Mouse (Mus musculus) myocyte (in vitro differentiated cells): ENCODE results near the gene D16Ertd472e. TPM values are rescaled to one million over a fixed set of nuclear protein-coding genes. Genes with fewer than 3 reads are reported as not detected.

Experiments
- H3K27me3 ChIP-seq: one replicate; pipeline ENCODE4 v1.6.1; 2011; ENCODE audit not compliant: control insufficient read depth, insufficient read depth, insufficient read length
- H3K36me3 ChIP-seq: one replicate; pipeline ENCODE4 v1.6.1; 2011; ENCODE audit not compliant: control insufficient read depth, insufficient read depth
- H3K4me2 ChIP-seq: one replicate; pipeline ENCODE4 v1.6.1; 2011; ENCODE audit warnings: low read depth, control low read depth
- H3K4me3 ChIP-seq: one replicate; pipeline ENCODE4 v1.5.1; 2011; ENCODE audit warnings: mild to moderate bottlenecking, control low read depth, moderate library complexity
- H3K79me2 ChIP-seq: one replicate; pipeline ENCODE4 v1.6.1; 2011; ENCODE audit not compliant: control insufficient read depth, insufficient read depth
- H3ac ChIP-seq: one replicate; pipeline ENCODE4 v1.6.1; 2011; ENCODE audit not compliant: control insufficient read depth, insufficient read length
- CEBPB ChIP-seq: IDR thresholded peaks from 2 replicates; pipeline ENCODE4 v1.6.1; 2011; ENCODE audit warnings: mild to moderate bottlenecking, moderate library complexity; ENCODE audit not compliant: poor library complexity, insufficient read depth, severe bottlenecking
- E2F4 ChIP-seq: IDR thresholded peaks from one replicate; pipeline ENCODE4 v1.6.1; 2011; ENCODE audit warnings: mild to moderate bottlenecking, control low read depth, moderate library complexity; ENCODE audit not compliant: insufficient read depth
- MAX ChIP-seq: IDR thresholded peaks from one replicate; pipeline ENCODE4 v1.6.1; 2011; ENCODE audit warnings: low read depth, mild to moderate bottlenecking, control low read depth
- MYOD1 ChIP-seq, 3 experiments: IDR thresholded peaks; one replicate each; pipeline ENCODE4 v1.6.1; 2011; ENCODE audit warnings: control low read depth in 2 of 3, low read depth in 2 of 3, mild to moderate bottlenecking in 2 of 3, moderate library complexity in 1 of 3; ENCODE audit not compliant: insufficient read length in 2 of 3, control insufficient read depth in 1 of 3
- MYOG ChIP-seq, 3 experiments: IDR thresholded peaks; one replicate each; pipeline ENCODE4 v1.6.1; 2011; ENCODE audit warnings: control low read depth in 2 of 3, low read depth in 2 of 3, mild to moderate bottlenecking in 2 of 3; ENCODE audit not compliant: insufficient read length in 2 of 3, control insufficient read depth in 1 of 3, insufficient read depth in 1 of 3
- POLR2A ChIP-seq: IDR thresholded peaks from one replicate; pipeline ENCODE4 v1.6.1; 2011; ENCODE audit warnings: low read depth, mild to moderate bottlenecking, control low read depth, moderate library complexity; ENCODE audit not compliant: insufficient read length
- POLR2AphosphoS2 ChIP-seq: IDR thresholded peaks from one replicate; pipeline ENCODE4 v1.6.1; 2011; ENCODE audit warnings: low read depth, control low read depth; ENCODE audit not compliant: insufficient read length
- REST ChIP-seq: IDR thresholded peaks from one replicate; pipeline ENCODE4 v1.6.1; 2011; ENCODE audit warnings: mild to moderate bottlenecking, control low read depth, moderate library complexity; ENCODE audit not compliant: insufficient read depth, insufficient read length
- SRF ChIP-seq: IDR thresholded peaks from one replicate; pipeline ENCODE4 v1.6.1; 2011; ENCODE audit warnings: low read depth; ENCODE audit not compliant: control insufficient read depth, insufficient read length
- TCF12 ChIP-seq: IDR thresholded peaks from one replicate; pipeline ENCODE4 v1.6.1; 2011; ENCODE audit warnings: mild to moderate bottlenecking, control low read depth; ENCODE audit not compliant: poor library complexity, insufficient read depth, severe bottlenecking
- TCF3 ChIP-seq: IDR thresholded peaks from one replicate; pipeline ENCODE4 v1.6.1; 2011; ENCODE audit warnings: low read depth, control low read depth; ENCODE audit not compliant: insufficient read length
- USF1 ChIP-seq: IDR thresholded peaks from one replicate; pipeline ENCODE4 v1.6.1; 2011; ENCODE audit warnings: low read depth, mild to moderate bottlenecking, control low read depth, moderate library complexity
- polyA plus RNA-seq: library from polyadenylated mRNA; unstranded; fragments of >200 nt; fragmentation: generic; extraction: Trizol; gene quantifications from one replicate; pipeline ENCODE4 v1.2.1, GENCODE M21; 2012; ENCODE audit warnings: missing spikeins

Gene D16Ertd472e
- polyA plus RNA-seq, 1 experiment: 4.6 TPM

DNA sequence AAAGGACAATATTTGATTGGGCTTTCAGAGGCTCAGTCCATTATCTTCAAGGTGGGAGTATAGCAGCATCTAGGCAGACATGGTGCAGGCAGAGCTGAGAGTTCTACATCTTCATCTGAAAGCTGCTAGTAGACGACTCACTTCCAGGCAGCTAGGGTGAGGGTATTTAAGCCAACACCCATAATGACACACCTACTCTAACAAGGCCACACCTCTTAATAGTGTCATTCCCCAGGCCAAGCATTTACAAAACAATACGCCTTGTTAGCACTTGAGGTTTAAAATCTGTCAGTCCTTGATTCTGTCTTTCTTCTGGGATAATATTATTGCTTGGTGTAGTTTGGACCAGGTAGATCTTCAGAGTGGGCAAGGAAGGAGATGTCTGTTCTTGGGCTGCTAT is 12.3 kb upstream of the D16Ertd472e start:
- no peak overlapping the region for H3ac ChIP-seq
- no peaks in the 10 kb centered on the region for H3K79me2 ChIP-seq
- TF ChIP-seq MAX: no peak
- TF ChIP-seq REST: no peak
- no peak for TF ChIP-seq POLR2A
- no peak for TF ChIP-seq CEBPB
- TF ChIP-seq USF1: no peak
- no peak for TF ChIP-seq SRF
- no peak for TF ChIP-seq E2F4
- TF ChIP-seq POLR2AphosphoS2: no peak
- no peak for TF ChIP-seq TCF12
- no peak for TF ChIP-seq MYOD1 (IDR thresholded peaks at IDR 0.05; ENCODE audit: control insufficient read depth in 1 of 3, insufficient read length in 2 of 3, low read depth in 2 of 3)
- TF ChIP-seq TCF3: no peak
- no peak for TF ChIP-seq MYOG (IDR thresholded peaks at IDR 0.05; ENCODE audit: control insufficient read depth in 1 of 3, insufficient read depth in 1 of 3, insufficient read length in 2 of 3, low read depth in 2 of 3)
- H3K4me3 ChIP-seq: no peak overlapping the region
- H3K36me3 ChIP-seq: no peaks in the 10 kb centered on the region
- H3K27me3 ChIP-seq: no peaks in the 10 kb centered on the region
- H3K4me2 ChIP-seq: no peak overlapping the region

- no peak overlapping the region for H3K4me2 ChIP-seq
- no peaks in the 10 kb centered on the region for H3K27me3 ChIP-seq
- no peak overlapping the region for H3ac ChIP-seq
- H3K36me3 ChIP-seq: no peaks in the 10 kb centered on the region
- H3K79me2 ChIP-seq: no peaks in the 10 kb centered on the region
- no peak overlapping the region for H3K4me3 ChIP-seq
- TF ChIP-seq E2F4 (no peak), TCF3 (no peak), SRF (no peak), USF1 (no peak)
Observed at GRCm38 (mm10) chr16:78586621-78587020, 10.1 kb upstream of the D16Ertd472e start.

DNA sequence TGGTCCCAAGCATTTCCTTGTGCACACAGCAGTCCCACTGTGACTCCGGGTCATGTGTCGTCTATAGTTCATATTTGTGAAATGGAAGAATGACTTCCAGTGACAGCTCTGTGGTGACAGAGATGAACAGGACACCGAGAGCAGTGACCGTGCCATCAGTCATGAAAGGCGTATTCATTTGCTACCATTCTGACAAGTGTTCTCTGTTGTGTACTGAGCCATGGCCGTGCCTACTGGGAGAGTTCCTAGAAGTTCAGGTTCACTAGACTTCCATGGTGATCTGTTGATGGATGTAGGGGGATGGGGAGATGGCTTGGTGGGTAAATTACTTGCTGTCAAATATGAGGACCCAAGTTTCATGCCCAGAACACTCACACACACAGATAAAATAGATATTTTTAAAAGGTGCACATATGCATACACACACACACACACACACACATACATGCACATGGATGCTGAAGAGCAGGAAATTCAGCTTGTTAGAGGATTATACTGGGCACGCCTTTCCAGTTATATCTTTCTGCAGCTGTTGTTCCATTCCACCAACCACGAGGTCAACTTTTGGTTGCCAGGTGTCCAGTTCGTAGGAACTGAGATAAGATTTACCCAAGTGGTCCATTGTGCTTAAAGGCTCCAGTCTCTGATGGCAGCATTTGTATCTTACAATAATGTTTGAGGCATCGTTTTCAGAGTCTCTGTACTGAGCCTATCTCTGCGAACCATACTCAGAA is 9.3 kb upstream of the D16Ertd472e start:
- H3K4me3 ChIP-seq: no peak overlapping the region
- H3ac ChIP-seq: no peak overlapping the region
- no peak overlapping the region for H3K4me2 ChIP-seq
- TF ChIP-seq USF1 (no peak), MYOG (IDR thresholded peaks at IDR 0.05; ENCODE audit: control insufficient read depth in 1 of 3, insufficient read depth in 1 of 3, insufficient read length in 2 of 3, low read depth in 2 of 3) (peak in 2 of 3 experiments; percentile 30 to 83), MYOD1 (IDR thresholded peaks at IDR 0.05; ENCODE audit: control insufficient read depth in 1 of 3, insufficient read length in 2 of 3, low read depth in 2 of 3) (peak; percentile 20 to 74 (median 39)), CEBPB (no peak)
- no peaks in the 10 kb centered on the region for H3K79me2 ChIP-seq
- H3K36me3 ChIP-seq: no peaks in the 10 kb centered on the region
- H3K27me3 ChIP-seq: no peaks in the 10 kb centered on the region

GRCm38 (mm10) chr16:78585163-78585562 is 8.7 kb upstream of the D16Ertd472e start:
- no peak overlapping the region for H3ac ChIP-seq
- no peaks in the 10 kb centered on the region for H3K36me3 ChIP-seq
- no peak overlapping the region for H3K4me2 ChIP-seq
- H3K79me2 ChIP-seq: no peaks in the 10 kb centered on the region
- TF ChIP-seq SRF (no peak), CEBPB (no peak)
- H3K27me3 ChIP-seq: no peaks in the 10 kb centered on the region
- no peak overlapping the region for H3K4me3 ChIP-seq

GRCm38 (mm10) chr16:78583968-78584367 is 7.5 kb upstream of the D16Ertd472e start:
- H3K79me2 ChIP-seq: no peaks in the 10 kb centered on the region
- H3K4me3 ChIP-seq: no peak overlapping the region
- H3K36me3 ChIP-seq: no peaks in the 10 kb centered on the region
- H3K27me3 ChIP-seq: no peaks in the 10 kb centered on the region
- no peak; the same call in 1 of the 2 replicates for TF ChIP-seq CEBPB
- no peak for TF ChIP-seq MAX
- peak; percentile 64 to 88 (median 72) for TF ChIP-seq MYOG (IDR thresholded peaks at IDR 0.05; ENCODE audit: control insufficient read depth in 1 of 3, insufficient read depth in 1 of 3, insufficient read length in 2 of 3, low read depth in 2 of 3)
- no peak for TF ChIP-seq E2F4
- TF ChIP-seq TCF3: peak; percentile 9
- TF ChIP-seq TCF12: peak; percentile 67
- peak; percentile 88 to 100 (median 95) for TF ChIP-seq MYOD1 (IDR thresholded peaks at IDR 0.05; ENCODE audit: control insufficient read depth in 1 of 3, insufficient read length in 2 of 3, low read depth in 2 of 3)
- no peak for TF ChIP-seq USF1
- no peak for TF ChIP-seq REST
- no peak for TF ChIP-seq POLR2A
- H3K4me2 ChIP-seq: no peak overlapping the region
- no peak overlapping the region for H3ac ChIP-seq
